Mouse (Mus musculus) liver, postnatal 0 days (tissue): ENCODE results near the gene Izumo1r.

ENCODE experiments used
- CTCF ChIP-seq: sonication (generic); IDR thresholded peaks from 2 replicates; pipeline ENCODE4 v1.5.1; 2016; ENCODE audit warnings: antibody characterized with exemption, low read depth
- EP300 ChIP-seq: IDR thresholded peaks from 2 replicates; pipeline ENCODE4 v1.6.1; 2016; ENCODE audit warnings: antibody characterized with exemption, low read depth, mild to moderate bottlenecking

- no peak for TF ChIP-seq CTCF
- no peak for TF ChIP-seq EP300
These were observed 13.9 kb upstream of the Izumo1r start for GRCm38 (mm10) chr9:14917661-14918060.
